Mouse (Mus musculus): ENCODE measurements around the gene Thnsl2.

Gene Thnsl2

DNA sequence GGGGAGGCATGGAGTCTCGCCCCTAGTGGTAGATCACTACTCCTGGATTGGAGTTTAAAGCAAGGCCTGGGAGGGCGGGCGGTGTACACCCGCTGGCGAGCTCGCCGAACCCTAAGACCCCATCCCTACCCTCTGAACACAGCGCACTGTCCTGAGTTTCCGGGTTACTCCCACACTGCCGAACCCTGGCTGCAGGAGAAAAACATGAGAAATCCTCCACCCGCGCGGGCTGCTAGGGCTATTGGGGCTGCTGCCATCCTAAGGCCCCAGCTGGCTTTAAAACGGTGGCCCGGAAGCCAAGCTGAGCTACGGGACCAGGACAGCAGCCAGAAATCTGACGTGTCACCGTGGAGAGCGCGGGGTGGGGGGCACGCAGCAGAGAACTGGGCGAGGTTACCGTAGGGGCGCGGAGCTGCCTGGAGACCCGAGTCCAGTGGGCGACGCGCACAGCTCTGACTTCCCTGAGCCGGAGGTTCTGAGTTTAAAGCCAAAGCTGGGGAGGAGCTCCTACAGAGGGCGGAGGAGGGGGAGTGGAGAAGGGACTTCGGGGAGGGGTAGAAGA is at the start of gene Thnsl2:
Gene Thnsl2, minus strand, starts transcription at position 546 of the 562 bp plus-strand sequence.
- DNase-seq: peak; percentile 81

DNA sequence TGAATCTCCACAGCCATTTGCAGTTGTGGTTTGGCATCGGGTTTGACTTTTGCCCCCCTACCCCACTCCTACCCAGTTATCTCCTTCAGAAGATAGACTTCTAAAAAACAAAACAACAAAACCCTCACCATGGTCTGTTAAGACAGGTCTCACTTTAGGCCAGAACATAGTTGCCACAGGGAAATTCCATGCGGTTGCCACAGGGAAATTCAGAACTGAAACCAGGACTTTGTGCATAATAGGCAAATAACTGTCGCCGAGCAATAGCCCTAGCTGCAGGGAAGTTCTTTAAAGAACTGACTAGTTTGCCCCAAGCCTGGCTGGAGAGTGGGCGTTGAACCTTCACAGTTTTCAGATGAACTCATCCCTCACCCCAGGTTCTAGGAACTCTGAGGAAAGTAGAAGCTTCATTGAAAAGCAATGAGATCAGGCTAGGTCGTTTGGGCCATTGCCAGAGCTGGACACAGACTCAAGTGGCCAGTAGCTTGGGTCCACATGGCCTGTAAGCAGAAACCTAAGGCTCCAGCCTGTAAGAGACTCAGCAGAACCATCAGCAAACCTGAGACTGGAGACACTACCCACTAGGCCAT is 49.0 kb upstream of the Thnsl2 start:
- DNase-seq: no peak

DNA sequence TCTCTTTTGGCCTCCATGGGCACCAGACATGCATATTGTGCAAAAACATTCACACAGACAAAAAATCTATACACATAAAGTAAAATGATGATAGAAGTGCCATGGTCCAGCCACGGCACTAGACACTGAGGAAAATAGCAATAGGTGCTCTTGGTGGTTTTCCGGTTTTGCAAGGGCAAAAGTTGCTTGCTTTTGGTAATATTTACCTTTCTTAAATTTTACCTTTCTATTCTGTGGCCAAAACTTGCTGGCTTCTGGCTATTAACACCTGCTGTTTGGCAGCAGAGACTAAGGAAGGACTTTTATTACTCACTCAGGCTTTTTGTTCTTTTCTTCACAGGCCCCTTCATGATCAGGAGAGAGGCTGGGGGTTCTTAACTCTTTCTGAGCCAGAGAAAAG is 46.3 kb upstream of the Thnsl2 start:
- DNase-seq: no peak

DNA sequence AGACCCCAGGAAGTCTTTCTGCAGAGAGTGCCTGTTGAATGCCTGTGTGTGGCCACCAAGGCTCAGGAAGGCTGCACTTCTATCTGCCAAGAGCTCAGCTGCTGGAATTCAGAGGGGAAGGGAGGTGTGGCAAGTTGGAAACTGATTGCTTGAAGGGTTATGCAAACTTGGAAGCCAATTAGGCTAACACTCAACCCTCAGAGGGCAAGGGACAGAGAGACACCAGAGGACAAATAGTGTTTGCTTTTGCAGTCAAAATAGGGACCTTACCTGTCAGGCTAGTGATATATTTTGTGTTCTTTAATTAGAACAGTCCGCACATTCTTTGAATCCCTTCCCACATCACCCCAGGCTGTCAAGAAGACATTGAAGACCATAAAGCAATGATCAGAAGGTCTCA is 45.3 kb upstream of the Thnsl2 start:
- DNase-seq: no peak

DNA sequence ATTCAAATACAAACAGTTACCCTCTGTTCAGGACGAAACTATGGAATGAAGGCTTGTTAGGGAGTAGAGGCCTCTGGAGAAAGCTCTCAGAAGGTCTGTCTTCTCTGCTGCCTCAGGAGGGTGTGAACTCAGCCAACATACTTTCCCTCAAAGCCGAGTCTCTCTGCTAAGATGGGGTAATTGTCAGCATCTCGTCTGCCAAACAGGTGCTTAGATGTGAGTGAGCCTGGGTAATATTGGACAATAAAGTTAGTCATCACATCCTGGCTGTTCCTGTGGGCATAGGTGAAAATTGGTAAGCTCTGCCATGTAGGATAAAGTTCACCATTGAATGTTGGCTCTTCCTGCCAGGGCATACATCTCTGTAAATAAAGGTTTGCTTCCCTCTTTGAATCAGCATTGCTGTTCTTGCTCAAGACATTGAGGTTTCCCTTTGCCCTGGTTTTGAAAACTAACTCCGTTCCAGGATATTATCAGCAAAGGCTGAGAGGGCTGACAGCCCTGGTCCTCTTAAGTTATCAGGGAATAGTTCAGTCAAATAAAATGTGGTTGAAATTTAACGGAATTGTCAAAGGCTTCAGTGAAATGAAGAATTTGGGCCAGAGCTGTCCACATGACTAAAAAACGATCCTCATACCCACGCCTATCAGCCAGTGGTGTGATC is 40.8 kb upstream of the Thnsl2 start:
- DNase-seq: no peak

DNA sequence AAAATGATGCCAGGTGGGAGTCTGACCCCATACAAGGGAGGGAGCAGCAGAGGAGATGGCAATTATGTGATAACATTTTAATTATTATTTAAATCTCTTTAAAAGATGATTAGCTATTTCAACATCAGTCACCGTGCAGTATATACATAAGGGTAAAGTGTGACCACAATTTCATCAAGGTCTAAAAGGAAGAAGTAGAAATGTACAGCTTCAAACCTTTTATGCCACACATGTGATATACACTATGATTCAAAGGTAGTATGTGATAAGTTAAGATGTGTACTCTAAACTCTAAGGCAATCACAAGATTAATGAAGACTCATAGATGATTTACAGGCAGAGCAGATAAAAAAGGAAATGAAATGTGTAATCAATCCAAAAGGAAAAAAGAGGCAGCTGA is 36.4 kb upstream of the Thnsl2 start:
- no peak for DNase-seq

DNA sequence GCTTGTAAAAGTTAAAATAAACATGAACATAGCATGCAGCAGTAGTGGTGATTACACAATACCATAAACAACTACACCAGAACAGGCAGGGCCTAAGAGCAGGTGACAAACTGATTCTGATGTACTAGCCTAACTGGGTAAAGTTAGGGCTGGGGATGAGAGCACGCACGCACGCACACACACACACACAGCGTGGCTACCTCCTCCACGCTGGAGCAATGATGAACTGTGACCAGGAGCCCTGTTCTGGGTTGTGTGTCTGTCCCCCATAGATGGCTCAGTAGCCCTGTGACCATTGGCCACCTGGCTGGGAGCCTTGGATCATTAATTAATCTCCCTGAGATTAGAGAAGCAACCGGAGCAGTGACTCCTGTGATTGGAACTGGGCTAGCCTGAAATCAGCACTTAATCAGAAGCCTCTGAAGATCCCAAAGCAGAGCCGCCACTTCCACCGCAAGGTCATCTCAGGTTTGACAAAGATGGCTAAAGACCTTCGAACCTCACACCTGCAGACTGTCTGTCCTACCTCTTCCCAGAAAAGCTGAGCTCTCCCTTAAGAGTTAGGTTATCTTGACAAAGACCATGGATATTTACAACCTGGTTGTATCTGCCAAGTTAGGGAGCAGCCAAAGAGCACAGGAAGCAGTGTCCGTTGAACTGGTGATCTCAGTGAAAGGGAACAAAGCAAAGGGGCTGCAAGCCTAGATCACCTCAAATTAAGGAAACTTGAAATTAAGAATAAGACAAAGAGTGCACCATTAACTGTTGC is 28.8 kb upstream of the Thnsl2 start:
- no peak for DNase-seq

DNA sequence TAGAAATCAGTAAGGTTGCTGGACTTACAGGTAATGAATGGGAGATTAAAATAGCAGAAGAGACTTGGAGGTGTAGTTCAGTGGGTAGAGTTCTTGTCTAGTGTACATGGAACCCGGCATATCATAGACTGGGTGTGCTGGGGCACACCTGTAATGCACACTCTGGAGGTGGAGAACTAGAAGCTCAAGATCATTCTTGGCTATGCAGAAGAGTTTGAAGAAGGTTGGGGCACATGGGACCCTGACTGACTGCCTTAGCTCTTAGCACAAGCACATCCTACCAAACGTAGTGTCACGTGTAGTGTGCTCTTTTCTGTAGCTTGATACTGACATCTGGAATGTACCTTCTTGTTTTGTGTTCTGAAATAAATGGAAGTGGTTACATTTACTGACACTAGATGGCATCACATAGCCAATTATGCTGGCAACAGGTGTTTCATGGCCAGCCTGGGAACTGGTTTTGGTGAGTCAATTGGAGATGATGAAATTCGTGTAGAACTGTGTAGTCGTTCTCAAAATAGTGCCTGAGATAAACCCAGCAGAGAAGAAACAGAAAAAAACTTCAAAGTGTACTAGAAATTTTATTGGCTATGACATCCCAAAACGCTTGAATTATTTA is 22.4 kb upstream of the Thnsl2 start:
- DNase-seq: peak; percentile 68

DNA sequence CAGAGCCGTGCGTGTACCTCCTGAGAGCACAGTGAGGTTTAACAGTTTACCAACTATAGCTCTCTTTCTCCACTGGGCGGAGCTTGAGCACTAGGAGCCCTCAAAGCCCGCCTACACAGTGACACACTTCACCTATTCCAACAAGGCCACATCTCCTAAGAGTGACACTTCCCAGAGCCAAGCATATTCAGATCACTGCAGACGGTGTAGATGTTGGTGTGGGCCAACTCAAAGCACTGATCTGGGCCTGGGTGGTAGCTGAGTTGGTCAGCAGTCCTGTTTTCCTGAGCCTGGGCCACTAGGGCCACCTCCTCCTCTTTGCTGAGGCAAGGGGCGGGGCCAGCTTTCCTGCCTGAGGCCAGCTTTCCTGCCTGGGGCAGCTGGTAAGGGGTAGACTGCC is 20.2 kb upstream of the Thnsl2 start:
- peak; percentile 18 for DNase-seq

DNA sequence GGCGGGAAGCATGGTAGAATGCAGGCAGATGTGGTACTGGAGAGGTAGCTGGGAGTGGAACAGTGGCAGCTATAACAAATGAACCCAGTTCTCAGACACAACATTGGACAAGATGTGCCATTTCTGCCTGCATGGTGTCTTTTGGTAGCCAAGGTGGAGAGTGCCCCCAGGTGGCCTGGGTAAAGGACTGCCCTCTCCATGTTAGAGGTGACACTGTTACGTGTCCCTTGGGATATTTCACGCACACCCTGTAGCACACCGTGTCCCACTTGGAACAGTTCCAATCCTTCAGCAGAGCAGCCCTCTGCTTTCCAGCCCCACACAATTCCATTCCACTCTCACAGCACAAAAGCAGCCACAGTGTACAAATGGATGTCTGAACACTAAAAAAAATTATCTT is 18.0 kb upstream of the Thnsl2 start:
- peak; percentile 38 for DNase-seq

DNA sequence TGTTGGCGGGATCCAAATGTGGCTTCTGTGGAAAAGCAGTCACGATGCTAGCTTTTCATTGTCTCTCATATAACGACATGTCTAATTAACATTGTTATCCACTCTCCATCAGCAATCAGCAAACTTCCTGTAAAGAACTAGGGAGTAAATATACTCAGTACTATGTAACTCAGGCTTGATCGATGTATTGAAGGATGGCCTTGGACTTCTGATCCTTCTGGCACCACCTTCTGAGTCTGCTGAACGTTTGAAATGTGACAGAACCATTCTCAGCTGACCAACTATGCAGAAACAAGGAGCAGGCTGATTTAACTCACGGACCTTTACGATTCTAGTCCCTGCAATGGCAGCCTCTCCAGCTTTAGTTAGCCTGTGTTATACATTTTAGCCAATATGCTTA is 17.1 kb upstream of the Thnsl2 start:
- DNase-seq: no peak

DNA sequence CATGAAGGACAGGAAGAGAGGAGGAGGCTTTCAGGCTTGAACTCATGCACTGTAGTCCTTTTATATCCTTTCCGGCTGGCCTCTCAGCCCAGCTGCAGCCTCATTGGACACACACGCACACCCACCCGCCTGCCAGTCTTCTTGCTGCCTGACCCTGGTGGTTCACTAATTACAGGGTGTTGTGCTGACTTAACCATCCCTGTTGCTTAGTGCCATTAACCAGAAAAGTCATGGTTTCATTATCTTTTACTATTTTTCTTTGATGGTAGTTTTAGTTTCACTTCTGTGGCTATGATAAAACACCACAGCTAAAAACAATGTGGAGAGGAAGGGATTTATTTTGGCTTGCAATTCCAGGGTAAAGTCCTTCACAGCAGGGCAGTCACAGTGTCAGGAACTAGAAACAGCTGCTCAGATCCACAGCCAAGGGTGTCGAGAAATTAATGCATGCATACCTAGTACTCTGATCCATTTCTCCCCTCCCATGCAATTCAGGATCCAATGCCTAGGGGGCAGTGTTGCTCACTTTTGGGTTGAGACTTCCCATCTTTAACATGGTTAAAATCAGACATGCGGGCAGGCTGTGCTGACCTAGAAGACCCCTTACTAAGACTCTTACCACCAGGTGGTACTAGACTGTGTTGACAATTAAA is 12.6 kb upstream of the Thnsl2 start:
- DNase-seq: peak; percentile 59

DNA sequence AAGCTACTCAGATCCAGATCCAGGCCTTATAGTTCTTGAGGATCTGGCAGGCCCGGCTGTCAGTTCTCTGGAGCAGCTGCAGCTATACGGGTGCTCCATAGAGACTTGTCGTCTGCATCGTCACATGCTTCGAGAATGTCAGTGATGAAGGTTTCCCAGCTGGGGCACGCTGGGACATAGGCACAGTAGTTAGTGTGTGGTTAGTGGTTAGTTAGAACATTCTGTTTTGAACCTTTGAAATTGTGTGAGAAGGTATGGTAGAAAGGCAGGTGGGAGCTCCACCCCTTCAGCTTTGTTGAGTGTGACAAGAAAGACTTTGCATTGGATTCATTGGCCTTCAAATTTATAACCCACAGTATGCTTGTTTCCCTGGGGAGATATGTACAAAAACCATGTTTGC is 10.6 kb upstream of the Thnsl2 start:
- DNase-seq: no peak

DNA sequence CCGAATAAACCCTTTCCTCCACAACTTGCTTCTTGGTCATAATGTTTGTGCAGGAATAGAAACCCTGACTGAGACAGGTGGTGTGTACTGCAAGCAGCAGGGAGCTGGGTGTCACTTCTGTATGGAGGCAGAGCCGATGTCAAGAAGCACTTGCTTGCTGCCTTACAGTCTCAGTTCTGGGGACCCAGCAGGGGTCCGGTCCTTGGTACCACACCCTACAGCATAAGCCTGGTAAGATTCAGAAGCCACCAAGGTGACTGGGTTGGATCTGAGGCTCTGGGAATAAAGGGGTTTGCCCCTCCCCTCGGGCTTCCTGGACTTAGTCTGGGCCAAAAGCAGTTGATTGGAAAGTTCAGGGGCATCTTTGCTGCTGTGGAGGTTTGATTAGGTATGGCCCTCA is 9.2 kb upstream of the Thnsl2 start:
- DNase-seq: no peak

DNA sequence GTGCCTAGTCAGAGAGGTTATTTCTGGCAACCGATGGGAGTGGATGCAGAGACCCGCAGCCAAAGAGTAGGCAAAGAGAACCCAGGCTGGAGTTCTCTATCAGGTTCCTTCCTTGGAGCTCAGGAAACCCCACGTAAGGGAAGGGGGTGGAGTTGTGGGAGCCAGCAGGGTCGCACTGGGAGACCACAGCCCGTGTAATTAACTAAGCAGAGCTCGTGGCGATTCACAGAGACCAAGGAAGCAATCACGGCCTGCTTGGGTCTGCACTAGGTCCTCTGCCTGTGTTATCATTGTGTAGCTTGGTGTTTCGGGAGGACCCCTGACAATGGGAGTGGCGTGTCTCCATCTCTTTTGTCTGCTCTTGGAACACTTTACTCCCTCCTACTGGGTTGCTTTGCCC is 6.9 kb upstream of the Thnsl2 start:
- no peak for DNase-seq

DNA sequence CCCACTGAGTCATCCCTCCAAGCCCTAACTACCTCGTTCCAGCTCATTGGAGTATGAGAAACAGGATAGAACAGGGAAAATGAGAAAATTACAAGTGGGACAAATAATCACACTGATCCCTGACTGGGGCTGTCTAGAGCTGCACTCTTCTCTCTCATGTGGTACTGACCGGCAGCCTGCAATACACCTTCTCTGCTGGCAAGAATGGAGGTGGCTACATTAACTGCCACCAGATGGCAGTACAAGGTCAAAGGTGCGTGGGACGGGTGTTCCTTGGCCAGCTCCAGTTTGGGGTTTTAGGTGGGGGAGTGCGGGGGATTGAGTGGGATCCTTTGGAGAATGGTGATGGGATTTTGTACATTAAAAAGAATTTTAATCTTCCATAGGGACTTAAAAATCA is 5.3 kb upstream of the Thnsl2 start:
- DNase-seq: peak; percentile 74

DNA sequence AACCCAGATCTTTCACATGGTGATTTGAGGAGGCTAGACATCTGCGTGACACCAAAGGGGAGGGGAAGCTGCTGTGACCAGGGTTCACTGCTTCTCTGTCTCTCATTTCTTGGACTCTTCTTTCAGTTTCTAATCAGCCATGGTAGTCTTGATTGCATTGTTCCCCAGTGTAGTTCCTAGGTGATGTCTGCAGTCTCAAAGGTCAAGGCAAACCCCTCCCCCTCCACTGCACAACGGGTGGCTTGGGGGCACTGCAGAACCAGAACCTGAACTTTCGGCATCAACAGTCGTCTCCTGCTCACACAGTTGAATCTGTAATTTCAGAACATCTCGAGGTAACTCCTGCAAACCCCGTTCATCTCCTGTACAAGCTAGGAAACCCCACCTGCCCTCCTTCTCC is 4.1 kb upstream of the Thnsl2 start:
- DNase-seq: no peak

DNA sequence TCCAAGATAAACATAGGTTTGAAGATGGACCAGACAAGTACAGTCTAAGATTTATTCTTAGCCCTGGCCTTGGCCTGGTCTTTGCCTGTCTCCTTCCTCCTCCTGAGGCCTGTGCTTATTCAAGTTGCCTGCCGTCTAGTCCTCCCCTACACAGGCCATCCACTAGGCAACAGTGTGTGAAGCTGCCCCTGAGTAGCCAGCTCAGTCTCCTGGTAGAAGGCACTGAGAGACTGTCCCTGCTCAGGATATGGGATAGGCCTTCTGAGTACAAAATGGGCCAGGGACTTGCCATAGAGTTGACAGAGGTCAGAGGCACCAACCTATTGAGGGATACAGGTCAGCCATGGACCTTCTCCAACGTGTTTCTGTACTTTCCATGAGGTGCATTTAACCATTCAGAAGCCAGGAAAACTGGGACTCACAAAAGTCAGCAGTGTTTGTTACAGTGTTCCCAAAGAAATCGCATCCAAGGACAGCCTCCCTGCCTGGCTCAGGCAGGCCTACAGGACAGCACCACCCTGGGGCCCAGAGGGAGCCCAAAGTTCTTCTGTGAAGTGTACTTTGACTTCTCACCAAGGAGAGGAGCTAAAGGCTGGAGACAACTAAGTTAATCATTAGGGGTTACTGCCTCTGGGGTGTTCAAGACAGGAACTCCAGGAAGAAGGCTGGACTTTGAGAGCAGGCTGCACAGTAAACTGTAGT is 1.2 kb upstream of the Thnsl2 start:
- DNase-seq: no peak

DNA sequence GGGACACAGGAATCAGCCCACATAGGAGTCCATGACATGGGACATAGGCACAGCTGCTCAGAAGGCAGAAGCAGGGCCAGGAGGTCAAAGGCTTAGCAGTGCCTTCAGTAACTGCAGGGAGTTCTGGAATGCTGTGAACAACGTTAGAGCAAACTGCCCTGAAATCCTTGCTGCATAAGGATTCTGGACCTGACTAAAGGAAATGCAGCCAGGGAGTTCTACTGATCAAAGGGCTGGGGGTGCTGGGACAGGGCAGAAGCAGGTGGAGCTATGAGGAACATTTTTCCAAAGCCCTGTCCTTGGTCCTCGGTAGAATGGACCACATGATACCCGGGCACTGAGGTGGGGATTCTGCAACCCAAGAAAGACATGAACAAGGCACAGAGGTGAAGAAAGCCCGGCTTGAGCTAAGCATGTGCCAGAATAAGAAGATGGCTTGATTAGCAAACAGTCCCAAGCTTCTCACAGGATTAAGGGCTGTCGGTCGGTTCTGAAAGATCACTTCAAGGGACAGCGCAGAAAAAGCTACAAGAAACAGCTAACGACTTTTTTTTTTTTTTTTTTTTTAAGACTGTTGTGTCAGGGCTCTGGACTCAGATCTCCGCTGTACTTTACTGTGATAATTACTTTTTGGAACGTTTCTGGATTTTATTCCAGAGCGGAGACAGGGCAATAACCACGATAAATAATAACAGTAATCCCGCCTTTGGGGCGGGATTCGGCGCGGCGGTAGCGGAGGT is 915 bp downstream of the Thnsl2 start:
- peak; percentile 15 for DNase-seq

DNA sequence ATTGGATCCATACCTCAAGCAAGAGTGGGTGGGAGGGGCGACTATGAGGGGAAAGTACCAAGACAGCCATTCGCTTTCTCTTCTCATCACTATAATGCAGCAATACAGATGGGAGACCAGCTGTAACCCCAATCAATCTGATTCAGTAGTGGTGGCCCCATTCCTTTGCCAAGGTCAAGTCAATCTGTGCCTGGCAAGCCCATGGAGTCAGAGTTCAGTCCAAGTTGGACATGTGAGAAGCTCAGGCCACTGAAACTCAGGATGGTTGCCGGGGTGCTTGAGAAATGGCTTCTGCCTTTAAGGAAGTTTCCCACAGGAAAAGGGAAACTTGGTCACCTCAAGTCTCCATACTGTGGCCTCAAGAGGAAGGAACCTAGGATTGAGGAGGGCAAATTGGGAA is 9.2 kb downstream of the Thnsl2 start:
- no peak for DNase-seq

DNA sequence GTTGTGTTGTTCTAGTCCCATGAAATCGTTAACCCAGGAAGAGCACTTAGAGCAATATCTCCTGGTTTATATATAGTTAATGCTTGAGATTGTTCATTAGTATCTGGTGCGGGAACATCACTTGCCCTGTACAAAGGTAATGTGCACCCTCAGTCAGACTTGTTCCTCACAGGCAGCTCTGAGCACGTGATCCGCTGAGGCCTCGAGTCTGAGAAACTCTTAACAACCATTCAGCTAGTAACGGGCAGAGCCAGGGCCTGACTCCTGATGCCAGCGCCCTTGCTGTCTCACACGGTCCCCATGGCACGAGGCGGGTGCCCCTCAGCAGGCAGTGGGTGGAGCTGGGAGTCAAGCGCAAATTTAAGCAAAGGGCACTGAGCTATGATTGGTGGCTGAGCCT is 10.7 kb downstream of the Thnsl2 start:
- no peak for DNase-seq

DNA sequence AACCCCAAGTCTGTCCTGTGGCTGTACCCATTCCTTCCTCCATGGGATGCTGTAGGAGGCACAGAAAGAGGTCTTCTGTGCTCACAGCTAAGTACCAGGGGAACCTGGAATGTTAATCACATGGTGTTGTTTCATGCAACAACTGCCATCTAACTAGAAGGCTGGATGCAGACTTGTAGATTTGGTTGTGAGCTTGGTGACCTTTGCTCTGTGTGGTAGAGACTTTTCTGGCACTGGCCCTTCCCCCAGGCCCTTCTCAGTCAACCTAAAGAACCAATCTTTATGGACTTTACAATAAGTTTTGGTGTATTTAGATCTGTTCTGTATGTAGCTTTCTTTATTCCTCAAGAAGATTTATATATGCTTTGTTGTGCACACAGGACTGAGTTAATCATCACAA is 13.2 kb downstream of the Thnsl2 start:
- DNase-seq: no peak
